ENCODE assay signal across 29 mouse cellular contexts in the genomic region with DNA sequence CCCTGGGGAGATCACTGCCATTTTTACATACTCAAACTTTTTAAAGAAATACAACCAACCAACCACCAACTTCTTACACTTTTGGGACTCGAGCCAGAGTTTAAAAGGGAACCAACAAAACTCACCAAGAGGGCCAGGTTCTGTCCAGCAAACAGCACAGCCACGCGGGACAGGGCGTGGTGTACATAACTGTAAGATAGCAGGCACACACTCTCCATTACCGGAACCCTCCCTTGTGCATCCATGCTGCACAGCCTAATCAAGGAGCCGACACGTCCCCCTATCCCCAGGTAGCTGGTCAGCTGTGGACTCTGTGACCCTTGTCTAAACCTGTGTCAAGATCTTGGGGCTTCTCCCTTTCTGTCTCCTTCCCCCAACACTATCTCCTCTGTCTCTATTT. TPM values are rescaled to one million over a fixed set of nuclear protein-coding genes. Genes with fewer than 3 reads are reported as not detected.
DNase-seq lines count a peak whose midpoint lies in the region; ATAC-seq lines count a peak whose summit lies in the region.
"Had no signal": no experiment of that assay in that cellular context is flagged by ENCODE, and none has a peak within 500 bp of the region (broad histone marks: within the 10 kb centered on the region; RNA-seq: fewer than 3 reads in every experiment).

No protein-coding gene starts in this region.

- no peak for ATAC-seq in liver, embryonic 11.5 days (replicated peaks; ENCODE audit: low FRiP score)
- peak; percentile 53; the same call in 1 of the 2 replicates for ATAC-seq in liver, embryonic 12.5 days
- ATAC-seq in liver, embryonic 15.5 days (ENCODE audit: insufficient read depth): 0 out of 2 replicates have a peak, but pooled peaks have one; percentile 32
- no peak for ATAC-seq in monocyte, adult 5-6 weeks (replicated peaks; ENCODE audit: insufficient number of reproducible peaks, low FRiP score, low TSS enrichment, poor library complexity, severe bottlenecking)
- ATAC-seq: activated CD4-positive, CD25-positive, alpha-beta regulatory T cell, adult 4 months; forebrain, embryonic 14.5 days; forebrain, postnatal 0 days had no signal

- 75% methylated on average over 7 of the region's 7 CpGs for WGBS in liver, embryonic 11.5 days
- WGBS in liver, embryonic 12.5 days (ENCODE audit: insufficient replicate concordance): 51% methylated on average over 7 of the region's 7 CpGs
- WGBS in liver, embryonic 15.5 days (ENCODE audit: insufficient replicate concordance): 61% methylated on average over 7 of the region's 7 CpGs

- H3K27me3 ChIP-seq in liver, embryonic 11.5 days (replicated peaks; ENCODE audit: control insufficient read depth, insufficient read depth, low read length): no peaks in the 10 kb centered on the region
- H3K27me3 ChIP-seq in liver, embryonic 12.5 days (replicated peaks): no peaks in the 10 kb centered on the region
- H3K27me3 ChIP-seq in liver, embryonic 15.5 days: no peaks in the 10 kb centered on the region
- H3K27me3 ChIP-seq: embryonic facial prominence, embryonic 13.5 days; heart, embryonic 12.5 days; heart, embryonic 15.5 days; hindbrain, embryonic 12.5 days; hindbrain, embryonic 15.5 days had no signal

- H3K4me2 ChIP-seq in liver, embryonic 11.5 days: no peak overlapping the region
- H3K4me2 ChIP-seq in liver, embryonic 12.5 days: no peak overlapping the region
- no peak overlapping the region for H3K4me2 ChIP-seq in liver, embryonic 15.5 days
- H3K4me2 ChIP-seq: embryonic facial prominence, embryonic 13.5 days; heart, embryonic 12.5 days; heart, embryonic 15.5 days; hindbrain, embryonic 12.5 days; hindbrain, embryonic 15.5 days had no signal

- H3K27ac ChIP-seq in liver, embryonic 11.5 days (ENCODE audit: low read depth, low read length): no peak overlapping the region
- peak overlapping the region; percentile 65 for H3K27ac ChIP-seq in liver, embryonic 12.5 days
- H3K27ac ChIP-seq in liver, embryonic 15.5 days (replicated peaks): peak overlapping the region; percentile 51; the same call in 1 of the 2 replicates
- H3K27ac ChIP-seq: embryonic facial prominence, embryonic 10.5 days; embryonic facial prominence, embryonic 13.5 days; heart, embryonic 15.5 days; hindbrain, embryonic 12.5 days; hindbrain, embryonic 15.5 days had no signal

- no peak overlapping the region for H3K9ac ChIP-seq in liver, embryonic 11.5 days (ENCODE audit: low read depth, low read length)
- no peak overlapping the region for H3K9ac ChIP-seq in liver, embryonic 12.5 days
- no peak overlapping the region; the same call in 1 of the 2 replicates for H3K9ac ChIP-seq in liver, embryonic 15.5 days
- H3K9ac ChIP-seq: embryonic facial prominence, embryonic 13.5 days; forebrain, postnatal 0 days; heart, embryonic 12.5 days; heart, embryonic 15.5 days; hindbrain, embryonic 12.5 days; hindbrain, embryonic 15.5 days had no signal

- peaks cover 14% of the 10 kb centered on the region for H3K4me1 ChIP-seq in liver, embryonic 11.5 days (replicated peaks; ENCODE audit: control insufficient read depth, insufficient read depth, low read length)
- H3K4me1 ChIP-seq in liver, embryonic 12.5 days: peaks cover 50% of the 10 kb centered on the region
- peaks cover 57% of the 10 kb centered on the region for H3K4me1 ChIP-seq in liver, embryonic 15.5 days (replicated peaks)
- H3K4me1 ChIP-seq: embryonic facial prominence, embryonic 10.5 days; embryonic facial prominence, embryonic 13.5 days; hindbrain, embryonic 12.5 days; hindbrain, embryonic 15.5 days had no signal

- no peak overlapping the region for H3K4me3 ChIP-seq in liver, embryonic 11.5 days (ENCODE audit: low read depth, low read length)
- no peak overlapping the region for H3K4me3 ChIP-seq in liver, embryonic 12.5 days
- no peak overlapping the region for H3K4me3 ChIP-seq in liver, embryonic 15.5 days (replicated peaks)
- H3K4me3 ChIP-seq: embryonic facial prominence, embryonic 10.5 days; embryonic facial prominence, embryonic 13.5 days; heart, embryonic 12.5 days; heart, embryonic 15.5 days; hindbrain, embryonic 12.5 days; hindbrain, embryonic 15.5 days had no signal

- intact Hi-C loops in heart, postnatal 10 days (cut with DNase I): no loop called here

- peaks cover 46% of the 10 kb centered on the region for H3K36me3 ChIP-seq in liver, embryonic 11.5 days (ENCODE audit: control insufficient read depth, insufficient read depth, low read length)
- H3K36me3 ChIP-seq in liver, embryonic 12.5 days: peaks cover 92% of the 10 kb centered on the region
- peaks cover 81% of the 10 kb centered on the region for H3K36me3 ChIP-seq in liver, embryonic 15.5 days (replicated peaks)

- peak; percentile 58 for DNase-seq in liver
- DNase-seq in liver, embryonic 11.5 days (ENCODE audit: low spot score): no peak
- DNase-seq in heart, postnatal 10 days: no peak
- DNase-seq in urinary bladder, adult 18-20 months (ENCODE audit: low spot score in 2 of 2): no peak
- DNase-seq: adrenal gland, adult 8-10 months; adrenal gland, postnatal 25 days; cerebellum, adult 11-12 months; cerebellum, adult 8-10 months; cerebellum, postnatal 10 days; cerebellum, postnatal 36 days; embryo, embryonic 11 days; forebrain, postnatal 0 days; gastrocnemius, postnatal 25 days; heart, adult 18-20 months had no signal

- H3K9me3 ChIP-seq in liver, embryonic 11.5 days (ENCODE audit: control insufficient read depth, low read length): no peaks in the 10 kb centered on the region; the same call in 1 of the 2 replicates
- peaks cover 12% of the 10 kb centered on the region; the same call in 1 of the 2 replicates for H3K9me3 ChIP-seq in liver, embryonic 12.5 days (replicated peaks)
- H3K9me3 ChIP-seq in liver, embryonic 15.5 days (replicated peaks): no peaks in the 10 kb centered on the region
- H3K9me3 ChIP-seq: embryonic facial prominence, embryonic 10.5 days; heart, embryonic 15.5 days; hindbrain, embryonic 12.5 days; hindbrain, embryonic 15.5 days had no signal

RNA-seq across cellular contexts. Expression of a gene that starts 20.4 kb away (rescaled TPM):
- 0.05 TPM in 1 of 2 replicates, not detected in the other for polyA plus RNA-seq in liver, embryonic 11.5 days (2014; fragmentation: Nextera tagmentation; extraction: Ambion mirVana)
- polyA plus RNA-seq in liver, embryonic 12.5 days (2016; fragmentation: Nextera tagmentation; extraction: Ambion mirVana): not detected in 2 replicates
- polyA plus RNA-seq in liver, embryonic 15.5 days (2015; fragmentation: Nextera tagmentation; extraction: Ambion mirVana): 0.06 and 0.13 TPM in 2 replicates
- total RNA-seq in heart, postnatal 10 days (2021): not detected
- total RNA-seq in monocyte, adult 5-6 weeks (2017): not detected in 3 replicates
- total RNA-seq: forebrain, postnatal 0 days; gastrocnemius, adult 8-10 months; gastrocnemius, postnatal 25 days; heart, adult 18-20 months; heart, postnatal 25 days had no signal
- polyA plus RNA-seq: activated CD4-positive, CD25-positive, alpha-beta regulatory T cell, adult 4 months; brain, embryonic 14.5 days; forebrain, embryonic 11.5 days; forebrain, embryonic 14.5 days; heart, embryonic 15.5 days; hindbrain, embryonic 12.5 days had no signal

RNA-seq across cellular contexts. Expression of a gene that starts 37.0 kb away (rescaled TPM):
- polyA plus RNA-seq in liver, embryonic 11.5 days (2014; fragmentation: Nextera tagmentation; extraction: Ambion mirVana): 29.3 and 34.8 TPM in 2 replicates
- polyA plus RNA-seq in liver, embryonic 12.5 days (2016; fragmentation: Nextera tagmentation; extraction: Ambion mirVana): 67.4 and 68.8 TPM in 2 replicates
- polyA plus RNA-seq in liver, embryonic 15.5 days (2015; fragmentation: Nextera tagmentation; extraction: Ambion mirVana): 74.7 and 78.4 TPM in 2 replicates
- 10 to 100 TPM; 15.2 to 22.3 TPM for total RNA-seq in heart, postnatal 10 days (2021)
- total RNA-seq in monocyte, adult 5-6 weeks (2017): 6.7 to 16.8 TPM (median 7.3 TPM) in 3 replicates

Comparison
In these comparisons a context has a peak if more than half of its experiments do, and no peak if none do; other contexts are left out.
1. ATAC-seq: peak in liver, embryonic 12.5 days (single experiment) and liver, embryonic 15.5 days (single experiment); none in liver, embryonic 11.5 days (single experiment) and monocyte, adult 5-6 weeks (single experiment).